Mouse (Mus musculus) inflammation-experienced regulatory T-cells, adult 16 weeks (primary cell): ENCODE data around the gene Srxn1. TPM values are rescaled to one million over a fixed set of nuclear protein-coding genes. Genes with fewer than 3 reads are reported as not detected.

Source experiments
- polyA plus RNA-seq: library from polyadenylated mRNA; unstranded; fragments of 100-300 nt; shearing (Covaris generic); gene quantifications from one replicate; pipeline ENCODE4 v1.2.1, GENCODE M21; 2017

The Srxn1 gene
- polyA plus RNA-seq: 7.1 TPM

DNA sequence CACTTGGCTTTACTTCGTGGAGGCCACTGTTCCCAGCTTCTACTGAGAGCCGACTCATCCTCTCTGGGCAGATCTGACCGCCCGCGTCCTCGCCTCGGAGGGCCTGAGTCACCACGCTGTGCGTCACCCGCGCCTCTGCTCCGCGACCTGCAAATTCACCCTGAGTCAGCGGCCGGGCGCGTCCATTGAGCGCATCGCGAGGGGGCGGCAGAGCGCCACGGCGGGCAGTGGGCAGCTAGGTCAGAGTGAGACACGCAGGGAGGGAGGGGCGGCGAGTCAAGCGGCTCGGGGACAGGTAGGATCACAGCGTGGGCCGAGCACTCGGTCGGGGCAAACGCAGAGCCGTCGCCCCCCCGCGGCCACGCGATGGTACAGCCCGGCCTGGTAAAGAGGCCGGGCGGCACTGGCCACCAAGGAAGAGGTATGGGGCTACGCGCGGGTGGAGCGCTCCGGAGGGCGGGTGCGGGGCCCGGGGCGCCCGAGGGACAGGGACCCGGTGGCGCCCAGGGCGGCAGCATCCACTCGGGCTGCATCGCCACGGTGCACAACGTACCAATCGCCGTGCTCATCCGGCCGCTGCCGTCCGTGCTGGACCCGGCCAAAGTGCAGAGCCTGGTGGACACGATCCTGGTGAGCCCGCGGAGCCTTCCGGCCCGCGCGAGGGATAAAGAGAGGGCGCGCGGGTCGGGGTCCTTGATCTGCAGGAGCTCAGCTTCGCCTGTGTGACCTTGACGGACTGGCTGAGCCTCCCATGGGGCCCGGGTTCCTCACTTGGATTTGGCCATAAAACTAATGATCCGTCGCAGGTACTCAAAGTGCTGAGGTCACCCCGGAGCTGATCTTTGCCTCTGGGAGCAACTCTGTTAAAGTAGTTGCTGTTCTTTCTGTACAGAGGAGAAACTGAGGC lies at the start of gene Srxn1:
Srxn1 (plus strand) TSS at position 199 of the 907 bp plus-strand sequence.

DNA sequence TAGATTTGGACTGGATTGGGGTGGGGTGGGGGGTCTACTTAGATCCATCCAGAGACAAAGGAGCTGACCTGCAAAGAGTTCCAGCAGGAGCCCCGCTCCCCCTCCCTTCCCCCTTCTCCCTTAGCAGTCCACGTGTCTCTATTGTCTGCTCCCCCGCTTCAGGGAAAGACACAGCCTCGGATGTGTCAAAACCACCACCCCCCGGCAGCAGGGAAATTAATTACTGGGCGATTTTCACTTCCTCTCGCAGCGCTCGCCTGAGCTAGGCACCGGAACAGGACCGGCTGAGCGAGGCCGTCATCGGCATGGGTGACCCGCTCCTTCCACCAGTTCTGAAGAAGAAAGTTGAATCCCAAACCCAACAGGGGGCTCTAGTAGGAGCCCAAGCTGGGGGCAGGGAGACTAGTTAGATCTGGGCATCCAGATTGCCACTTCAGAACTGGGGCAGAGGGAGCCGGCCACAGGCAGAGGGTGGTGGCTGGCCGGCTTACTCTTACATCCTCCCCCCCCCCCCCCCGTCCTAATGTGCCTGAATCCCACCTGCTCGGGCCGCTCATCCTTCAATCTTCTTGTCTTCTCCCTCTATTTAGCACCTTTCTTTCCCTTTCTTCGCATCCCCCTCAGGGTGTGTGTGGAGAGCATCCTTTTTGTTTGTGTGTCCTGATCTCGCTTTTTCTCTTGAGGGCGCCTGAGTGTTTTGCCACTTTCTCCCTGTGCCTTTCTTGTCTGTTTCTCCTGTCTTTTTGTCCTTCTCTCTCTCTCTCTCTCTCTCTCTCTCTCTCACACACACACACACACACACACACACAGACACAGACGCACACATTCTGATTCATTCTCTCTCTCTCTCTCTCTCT lies 24.4 kb upstream of the Srxn1 start, which contains the start of gene Scrt2:
Scrt2 (plus strand) TSS at position 845 of the 857 bp plus-strand sequence.

DNA sequence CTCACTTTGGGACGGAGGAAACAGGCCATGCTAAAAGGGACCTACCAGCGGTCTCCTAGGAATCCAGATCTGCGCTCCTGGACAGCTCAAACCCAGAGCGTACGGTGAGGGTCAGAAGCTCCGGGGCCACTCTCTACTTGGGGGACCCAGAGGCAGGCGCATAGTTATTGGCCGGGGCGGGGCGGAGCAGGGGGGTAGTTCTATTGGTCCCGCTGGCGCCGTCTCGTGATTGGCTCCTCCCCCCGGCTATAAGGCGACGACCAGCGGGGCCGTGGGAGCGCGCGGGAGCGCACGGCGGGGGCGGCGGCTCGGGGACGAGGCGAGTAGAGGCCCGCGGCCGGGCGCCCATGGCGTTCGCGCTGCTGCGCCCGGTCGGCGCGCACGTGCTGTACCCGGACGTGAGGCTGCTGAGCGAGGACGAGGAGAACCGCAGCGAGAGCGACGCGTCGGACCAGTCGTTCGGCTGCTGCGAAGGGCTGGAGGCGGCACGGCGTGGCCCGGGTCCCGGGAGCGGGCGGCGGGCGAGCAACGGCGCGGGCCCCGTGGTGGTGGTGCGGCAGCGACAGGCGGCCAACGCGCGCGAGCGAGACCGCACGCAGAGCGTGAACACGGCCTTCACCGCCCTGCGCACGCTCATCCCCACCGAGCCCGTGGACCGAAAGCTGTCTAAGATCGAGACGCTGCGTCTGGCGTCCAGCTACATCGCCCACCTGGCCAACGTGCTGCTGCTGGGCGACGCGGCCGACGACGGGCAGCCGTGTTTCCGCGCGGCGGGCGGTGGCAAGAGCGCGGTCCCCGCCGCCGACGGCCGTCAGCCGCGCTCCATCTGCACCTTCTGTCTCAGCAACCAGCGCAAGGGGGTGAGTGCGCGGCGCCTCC lies 38.2 kb downstream of the Srxn1 start, which contains the start of gene Tcf15:
Tcf15 (plus strand) TSS at position 283 of the 879 bp plus-strand sequence.

Other genes starting within 250 kb of the Srxn1 start
- gene Angpt4, start 194.3 kb upstream of the Srxn1 start, polyA plus RNA-seq: not detected
- 33.5 TPM for gene Fam110a, start 125.3 kb upstream of the Srxn1 start, polyA plus RNA-seq
- 13.0 TPM for gene Slc52a3, start 109.0 kb upstream of the Srxn1 start, polyA plus RNA-seq
- gene Scrt2, start 24.0 kb upstream of the Srxn1 start, polyA plus RNA-seq: not detected
- gene Tcf15, start 38.0 kb downstream of the Srxn1 start, polyA plus RNA-seq: not detected
- 49.3 TPM for gene Csnk2a1, start 121.3 kb downstream of the Srxn1 start, polyA plus RNA-seq
- gene Tbc1d20, start 188.3 kb downstream of the Srxn1 start, polyA plus RNA-seq: 50.9 TPM
- gene Rbck1, start 227.1 kb downstream of the Srxn1 start, polyA plus RNA-seq: 400 TPM
- gene Trib3, start 238.5 kb downstream of the Srxn1 start, polyA plus RNA-seq: 4.5 TPM